Mouse (Mus musculus): ENCODE measurements around the gene Aatf. TPM values are rescaled to one million over a fixed set of nuclear protein-coding genes. Genes with fewer than 3 reads are reported as not detected.

The Aatf gene
- polyA plus RNA-seq, 1 experiment from 2014 or later, result 51.1 TPM

DNA sequence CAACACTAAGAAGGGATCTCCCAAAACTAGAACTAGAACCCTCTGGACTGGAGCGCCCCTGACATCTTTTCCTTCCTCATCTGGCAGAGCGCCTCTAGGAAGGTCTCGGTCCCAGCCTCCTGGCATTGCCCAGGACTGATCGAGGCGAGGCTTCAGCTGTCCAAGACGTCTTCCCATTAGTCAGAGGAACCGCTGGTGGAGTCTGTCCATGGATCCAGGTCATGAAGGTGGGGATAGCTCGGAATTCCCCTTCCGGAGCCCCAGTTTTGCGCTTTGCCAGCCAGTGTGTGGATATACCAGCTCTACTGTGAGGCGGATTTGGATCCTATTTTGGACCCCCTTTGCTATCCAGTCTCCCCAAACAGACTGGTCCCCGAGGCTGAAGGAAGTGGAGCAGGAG, 5.7 kb upstream of the Aatf start:
- H3K27me3 ChIP-seq (ENCODE audit: control insufficient read depth, insufficient read depth, low read length), result peaks cover 82% of the 10 kb centered on the region
- H3K9me3 ChIP-seq (ENCODE audit: control insufficient read depth, low read length), result no peaks in the 10 kb centered on the region
- H3K36me3 ChIP-seq (ENCODE audit: control insufficient read depth, insufficient read depth, low read length), result no peaks in the 10 kb centered on the region
- no peak overlapping the region for H3K4me2 ChIP-seq (ENCODE audit: low read depth, severe bottlenecking)
- H3K4me3 ChIP-seq (ENCODE audit: low read depth, low read length), result no peak overlapping the region
- WGBS, result 28% methylated on average over 12 of the region's 12 CpGs
- no peak overlapping the region for H3K27ac ChIP-seq (replicated peaks; ENCODE audit: low read depth, low read length)
- no peak overlapping the region for H3K9ac ChIP-seq (ENCODE audit: low read length)
- no peaks in the 10 kb centered on the region for H3K4me1 ChIP-seq (ENCODE audit: control insufficient read depth, insufficient read depth, low read length)
- peak; percentile 49 for DNase-seq (ENCODE audit: low spot score)
- no peak for ATAC-seq (ENCODE audit: insufficient number of reproducible peaks, low FRiP score, low TSS enrichment, low read depth)

DNA sequence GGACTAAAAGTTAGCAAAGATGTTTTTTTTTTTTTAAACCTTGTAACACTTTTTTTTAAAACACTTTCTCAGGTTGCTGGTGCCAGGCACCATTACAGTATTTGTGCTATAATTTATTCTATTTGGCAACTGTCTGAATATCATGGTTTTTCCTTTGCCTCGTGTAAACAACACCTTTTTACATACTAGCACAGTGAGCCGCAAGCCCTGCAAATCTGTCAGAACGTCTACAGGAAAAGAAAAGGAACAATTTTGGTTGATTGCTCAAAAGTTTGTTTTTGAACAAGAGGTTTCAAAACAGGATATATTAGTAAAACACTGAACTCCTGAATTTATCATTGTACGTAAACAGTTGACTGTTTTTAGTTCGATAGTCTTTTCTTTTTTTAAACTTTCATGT, 4.9 kb upstream of the Aatf start:
- Histone ChIP-seq H3K27me3 (ENCODE audit: control insufficient read depth, insufficient read depth, low read length) (peaks cover 77% of the 10 kb centered on the region), H3K4me3 (ENCODE audit: low read depth, low read length) (no peak overlapping the region), H3K4me2 (ENCODE audit: low read depth, severe bottlenecking) (no peak overlapping the region), H3K9me3 (ENCODE audit: control insufficient read depth, low read length) (no peaks in the 10 kb centered on the region), H3K27ac (replicated peaks; ENCODE audit: low read depth, low read length) (no peak overlapping the region), H3K9ac (ENCODE audit: low read length) (no peak overlapping the region), H3K36me3 (ENCODE audit: control insufficient read depth, insufficient read depth, low read length) (no peaks in the 10 kb centered on the region), H3K4me1 (ENCODE audit: control insufficient read depth, insufficient read depth, low read length) (no peaks in the 10 kb centered on the region)
- no peak for ATAC-seq (ENCODE audit: insufficient number of reproducible peaks, low FRiP score, low TSS enrichment, low read depth)
- 52% methylated on average over 5 of the region's 5 CpGs for WGBS
- no peak for DNase-seq (ENCODE audit: low spot score)

DNA sequence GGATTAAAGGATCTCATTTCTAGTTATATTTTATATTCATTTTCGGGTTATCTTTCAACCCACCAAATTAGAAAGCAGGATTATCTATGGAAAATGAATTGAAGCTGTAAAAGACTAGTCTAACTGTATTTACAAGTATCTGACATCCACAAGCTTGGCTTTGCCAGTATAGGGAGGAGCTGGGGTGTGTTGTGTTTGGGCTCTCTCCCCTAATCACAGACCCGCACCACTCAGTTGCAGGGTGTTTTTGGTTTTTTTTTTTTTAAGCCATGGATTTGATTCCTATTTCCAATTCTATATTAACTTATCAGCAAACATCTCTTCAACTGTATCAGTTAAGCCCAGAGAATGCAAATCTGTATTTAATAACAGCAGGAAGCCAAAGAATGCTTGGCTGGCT, 4.1 kb upstream of the Aatf start:
- H3K9ac ChIP-seq (ENCODE audit: low read length), result no peak overlapping the region
- no peak overlapping the region for H3K4me2 ChIP-seq (ENCODE audit: low read depth, severe bottlenecking)
- H3K27ac ChIP-seq (replicated peaks; ENCODE audit: low read depth, low read length), result no peak overlapping the region
- H3K4me3 ChIP-seq (ENCODE audit: low read depth, low read length), result no peak overlapping the region
- H3K9me3 ChIP-seq (ENCODE audit: control insufficient read depth, low read length), result no peaks in the 10 kb centered on the region
- WGBS, result 18% methylated on average over 2 of the region's 2 CpGs
- ATAC-seq (ENCODE audit: insufficient number of reproducible peaks, low FRiP score, low TSS enrichment, low read depth) (no peak), DNase-seq (ENCODE audit: low spot score) (no peak)
- H3K36me3 ChIP-seq (ENCODE audit: control insufficient read depth, insufficient read depth, low read length), result no peaks in the 10 kb centered on the region
- H3K4me1 ChIP-seq (ENCODE audit: control insufficient read depth, insufficient read depth, low read length), result no peaks in the 10 kb centered on the region; the same call in 1 of the 2 replicates
- peaks cover 70% of the 10 kb centered on the region for H3K27me3 ChIP-seq (ENCODE audit: control insufficient read depth, insufficient read depth, low read length)

DNA sequence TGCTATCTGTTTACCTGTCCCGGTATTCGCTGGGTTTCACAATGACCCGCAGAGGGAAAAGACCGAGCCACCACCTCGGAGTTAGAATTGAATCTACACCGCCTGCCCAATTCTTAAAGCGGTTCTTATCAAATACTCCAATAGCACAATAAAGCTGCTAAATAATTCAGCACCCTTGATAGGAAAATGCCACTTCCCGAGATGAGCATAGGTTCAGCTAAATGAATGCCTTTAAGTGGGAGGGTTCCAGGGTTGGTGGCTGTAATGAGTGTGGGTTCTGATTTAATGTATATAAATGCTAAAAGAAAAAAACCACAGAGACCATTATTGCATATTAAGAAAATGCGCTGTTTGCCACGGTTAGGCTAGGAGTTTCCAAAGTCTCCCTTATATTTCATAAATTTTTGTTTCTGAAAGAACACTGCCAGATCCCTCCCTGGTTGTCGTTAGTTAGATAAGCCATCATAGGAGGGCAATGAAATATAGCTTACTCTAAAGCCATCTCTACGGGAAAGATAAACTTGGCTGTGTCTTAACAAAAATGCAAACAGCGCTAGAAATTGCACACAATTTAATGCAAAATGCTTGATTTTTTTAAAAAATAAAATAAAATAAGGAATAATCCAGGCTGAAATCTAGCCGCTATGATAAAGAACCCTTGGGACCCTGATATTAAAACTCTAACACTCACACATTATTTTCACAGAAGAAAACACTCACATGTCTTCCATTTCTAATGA, 3.3 kb upstream of the Aatf start:
- no peak overlapping the region for H3K4me2 ChIP-seq (ENCODE audit: low read depth, severe bottlenecking)
- no peak overlapping the region for H3K27ac ChIP-seq (replicated peaks; ENCODE audit: low read depth, low read length)
- H3K9ac ChIP-seq (ENCODE audit: low read length), result no peak overlapping the region
- H3K36me3 ChIP-seq (ENCODE audit: control insufficient read depth, insufficient read depth, low read length), result no peaks in the 10 kb centered on the region
- H3K4me1 ChIP-seq (ENCODE audit: control insufficient read depth, insufficient read depth, low read length), result no peaks in the 10 kb centered on the region; the same call in 1 of the 2 replicates
- DNase-seq (ENCODE audit: low spot score), result no peak
- no peak for ATAC-seq (ENCODE audit: insufficient number of reproducible peaks, low FRiP score, low TSS enrichment, low read depth)
- H3K9me3 ChIP-seq (ENCODE audit: control insufficient read depth, low read length), result no peaks in the 10 kb centered on the region
- H3K4me3 ChIP-seq (ENCODE audit: low read depth, low read length), result no peak overlapping the region
- WGBS, result 11% methylated on average over 14 of the region's 14 CpGs
- H3K27me3 ChIP-seq (ENCODE audit: control insufficient read depth, insufficient read depth, low read length), result peaks cover 66% of the 10 kb centered on the region

DNA sequence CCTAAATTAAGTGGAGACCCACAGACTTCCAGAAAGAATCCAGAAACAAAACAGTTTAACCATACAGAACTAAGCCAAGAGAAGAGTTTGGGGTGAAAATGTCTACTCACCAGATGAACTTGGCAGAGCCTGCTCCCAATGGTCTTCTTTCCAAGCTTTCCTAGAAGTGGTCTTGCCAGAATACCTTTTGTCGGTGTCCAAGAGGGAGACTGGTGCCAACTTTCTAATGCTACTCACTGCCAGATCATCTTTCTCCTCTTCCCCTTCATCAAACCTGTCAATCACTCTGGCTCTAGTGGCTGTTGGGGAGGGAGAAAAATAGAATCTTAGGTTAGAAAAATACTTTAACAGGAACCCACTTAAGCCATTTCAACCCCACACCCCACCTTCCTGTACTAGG, 1.3 kb downstream of the Aatf start:
- Histone ChIP-seq H3K27ac (replicated peaks; ENCODE audit: low read depth, low read length) (no peak overlapping the region), H3K4me1 (ENCODE audit: control insufficient read depth, insufficient read depth, low read length) (no peaks in the 10 kb centered on the region; the same call in 1 of the 2 replicates), H3K9ac (ENCODE audit: low read length) (no peak overlapping the region), H3K9me3 (ENCODE audit: control insufficient read depth, low read length) (no peaks in the 10 kb centered on the region), H3K27me3 (ENCODE audit: control insufficient read depth, insufficient read depth, low read length) (peaks cover 27% of the 10 kb centered on the region), H3K4me2 (ENCODE audit: low read depth, severe bottlenecking) (peak overlapping the region; percentile 87), H3K4me3 (ENCODE audit: low read depth, low read length) (no peak overlapping the region), H3K36me3 (ENCODE audit: control insufficient read depth, insufficient read depth, low read length) (peaks cover 2% of the 10 kb centered on the region; the same call in 1 of the 2 replicates)
- WGBS, result 94% methylated on average over 1 of the region's 1 CpGs
- no peak for ATAC-seq (ENCODE audit: insufficient number of reproducible peaks, low FRiP score, low TSS enrichment, low read depth)
- DNase-seq (ENCODE audit: low spot score), result no peak

DNA sequence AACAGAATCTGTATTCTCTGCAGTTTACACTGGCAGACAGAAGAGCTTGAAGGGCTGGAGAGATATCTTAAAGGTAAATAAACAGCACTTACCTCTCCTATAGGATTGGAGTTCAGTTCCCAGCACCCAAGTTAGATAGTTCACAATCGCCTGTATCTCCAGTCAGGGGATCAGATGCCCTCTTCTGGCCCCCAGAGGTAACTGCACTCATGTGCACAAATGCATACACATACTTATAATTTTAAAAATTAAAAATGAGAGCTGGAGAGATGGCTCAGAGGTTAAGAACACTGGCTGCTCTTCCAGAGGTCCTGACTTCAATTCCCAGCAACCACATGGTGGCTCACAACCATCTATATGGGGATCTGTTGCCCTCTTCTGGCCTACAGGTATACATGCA, 9.0 kb downstream of the Aatf start:
- no peaks in the 10 kb centered on the region for H3K4me1 ChIP-seq (ENCODE audit: control insufficient read depth, insufficient read depth, low read length)
- H3K4me3 ChIP-seq (ENCODE audit: low read depth, low read length), result no peak overlapping the region
- no peak for ATAC-seq (ENCODE audit: insufficient number of reproducible peaks, low FRiP score, low TSS enrichment, low read depth)
- DNase-seq (ENCODE audit: low spot score), result no peak
- H3K9me3 ChIP-seq (ENCODE audit: control insufficient read depth, low read length), result no peaks in the 10 kb centered on the region
- no peaks in the 10 kb centered on the region for H3K27me3 ChIP-seq (ENCODE audit: control insufficient read depth, insufficient read depth, low read length)
- H3K27ac ChIP-seq (replicated peaks; ENCODE audit: low read depth, low read length), result no peak overlapping the region
- no peak overlapping the region for H3K9ac ChIP-seq (ENCODE audit: low read length)
- WGBS, result 86% methylated on average over 1 of the region's 1 CpGs
- no peak overlapping the region for H3K4me2 ChIP-seq (ENCODE audit: low read depth, severe bottlenecking)
- H3K36me3 ChIP-seq (ENCODE audit: control insufficient read depth, insufficient read depth, low read length), result peaks cover 5% of the 10 kb centered on the region; the same call in 1 of the 2 replicates

DNA sequence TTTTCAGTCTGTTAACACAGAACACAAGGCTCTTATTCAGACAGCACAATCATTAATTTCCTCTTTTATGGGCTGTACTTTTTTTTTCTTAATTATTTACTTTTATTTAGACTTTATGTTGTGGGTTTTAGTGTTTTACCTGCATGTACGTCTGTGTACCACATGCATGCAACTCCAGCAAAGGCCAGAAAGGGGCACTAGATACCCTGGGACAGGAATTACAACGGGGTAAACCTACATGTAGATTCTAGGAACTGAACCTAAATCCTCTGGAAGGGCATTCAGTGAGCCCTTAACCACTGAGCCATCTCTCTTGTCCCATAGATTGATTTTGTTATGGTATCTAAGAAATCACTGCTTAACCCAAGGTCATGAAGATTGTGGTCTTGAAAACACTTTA, 15.4 kb downstream of the Aatf start:
- no peaks in the 10 kb centered on the region for H3K9me3 ChIP-seq (ENCODE audit: control insufficient read depth, low read length)
- H3K9ac ChIP-seq (ENCODE audit: low read length), result no peak overlapping the region
- no peak overlapping the region for H3K4me3 ChIP-seq (ENCODE audit: low read depth, low read length)
- no peak overlapping the region for H3K27ac ChIP-seq (replicated peaks; ENCODE audit: low read depth, low read length)
- DNase-seq (ENCODE audit: low spot score), result peak; percentile 44
- no peaks in the 10 kb centered on the region for H3K27me3 ChIP-seq (ENCODE audit: control insufficient read depth, insufficient read depth, low read length)
- H3K36me3 ChIP-seq (ENCODE audit: control insufficient read depth, insufficient read depth, low read length), result no peaks in the 10 kb centered on the region
- H3K4me2 ChIP-seq (ENCODE audit: low read depth, severe bottlenecking), result no peak overlapping the region
- ATAC-seq (ENCODE audit: insufficient number of reproducible peaks, low FRiP score, low TSS enrichment, low read depth), result no peak
- H3K4me1 ChIP-seq (ENCODE audit: control insufficient read depth, insufficient read depth, low read length), result no peaks in the 10 kb centered on the region
- 68% methylated on average over 2 of the region's 2 CpGs for WGBS

DNA sequence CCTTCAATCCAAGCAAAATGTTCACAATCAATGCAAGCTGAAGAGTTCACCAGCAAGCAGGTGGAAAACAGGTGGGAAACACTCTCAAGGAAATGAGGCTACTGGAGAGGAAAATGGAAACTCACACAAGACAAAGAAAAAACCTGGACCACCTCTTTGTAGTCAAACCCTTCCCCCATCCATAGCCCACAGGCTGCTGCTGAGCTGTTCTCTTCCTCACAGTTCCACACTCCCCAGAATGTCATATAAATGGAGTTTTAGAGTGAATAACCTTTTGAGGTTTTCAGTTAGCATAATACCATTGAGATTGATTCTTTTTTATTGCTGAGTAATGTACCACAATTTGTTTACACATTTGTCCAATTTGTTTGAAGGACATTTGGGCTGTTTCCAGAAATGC, 16.4 kb downstream of the Aatf start:
- Histone ChIP-seq H3K4me3 (ENCODE audit: low read depth, low read length) (no peak overlapping the region), H3K9me3 (ENCODE audit: control insufficient read depth, low read length) (no peaks in the 10 kb centered on the region), H3K27me3 (ENCODE audit: control insufficient read depth, insufficient read depth, low read length) (no peaks in the 10 kb centered on the region), H3K36me3 (ENCODE audit: control insufficient read depth, insufficient read depth, low read length) (0 out of 2 replicates have a peak, but pooled peaks cover 1% of the 10 kb centered on the region), H3K9ac (ENCODE audit: low read length) (no peak overlapping the region), H3K27ac (replicated peaks; ENCODE audit: low read depth, low read length) (no peak overlapping the region), H3K4me2 (ENCODE audit: low read depth, severe bottlenecking) (no peak overlapping the region), H3K4me1 (ENCODE audit: control insufficient read depth, insufficient read depth, low read length) (no peaks in the 10 kb centered on the region)
- DNase-seq (ENCODE audit: low spot score) (no peak), ATAC-seq (ENCODE audit: insufficient number of reproducible peaks, low FRiP score, low TSS enrichment, low read depth) (no peak)

DNA sequence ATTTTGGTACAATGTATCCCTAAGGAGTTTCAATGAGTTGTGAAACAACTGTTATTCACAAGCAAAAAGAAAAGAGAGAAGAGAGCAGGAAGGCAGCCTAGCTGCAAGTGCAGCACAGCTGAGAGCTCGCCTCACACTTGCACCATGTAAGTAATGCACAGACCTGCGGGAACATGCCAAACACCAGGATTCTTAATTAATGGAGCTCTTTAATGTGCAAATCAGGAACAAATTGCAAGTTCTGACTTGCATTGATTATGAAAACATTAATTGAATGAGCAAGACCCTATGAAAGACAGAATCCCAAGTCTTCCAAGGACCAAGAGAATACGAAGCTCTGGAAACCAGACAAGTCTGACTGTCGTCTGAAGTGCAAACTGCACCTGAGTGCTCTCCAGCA, 17.5 kb downstream of the Aatf start:
- H3K9me3 ChIP-seq (ENCODE audit: control insufficient read depth, low read length), result no peaks in the 10 kb centered on the region
- no peak overlapping the region for H3K4me3 ChIP-seq (ENCODE audit: low read depth, low read length)
- H3K9ac ChIP-seq (ENCODE audit: low read length), result no peak overlapping the region
- ATAC-seq (ENCODE audit: insufficient number of reproducible peaks, low FRiP score, low TSS enrichment, low read depth) (no peak), DNase-seq (ENCODE audit: low spot score) (no peak)
- no peaks in the 10 kb centered on the region for H3K27me3 ChIP-seq (ENCODE audit: control insufficient read depth, insufficient read depth, low read length)
- H3K4me1 ChIP-seq (ENCODE audit: control insufficient read depth, insufficient read depth, low read length), result no peaks in the 10 kb centered on the region
- no peak overlapping the region for H3K4me2 ChIP-seq (ENCODE audit: low read depth, severe bottlenecking)
- H3K36me3 ChIP-seq (ENCODE audit: control insufficient read depth, insufficient read depth, low read length), result peaks cover 3% of the 10 kb centered on the region; the same call in 1 of the 2 replicates
- no peak overlapping the region for H3K27ac ChIP-seq (replicated peaks; ENCODE audit: low read depth, low read length)
- 80% methylated on average over 4 of the region's 4 CpGs for WGBS

Measured in limb, embryonic 11.5 days (tissue).